Mouse (Mus musculus) layer of hippocampus, adult 2 months (tissue): ENCODE results near the gene Txnip. TPM values are rescaled to one million over a fixed set of nuclear protein-coding genes. Genes with fewer than 3 reads are reported as not detected.
"Not testable (repeated sequence)": the region's sequence is repeated elsewhere in the genome, so short reads cannot be mapped to it uniquely, and the experiment has no call there.

ENCODE experiments used
- DNase-seq, 2 experiments: peaks; one replicate each; pipeline ENCODE4 v3.0.0; 2022; ENCODE audit warnings: low spot score in 2 of 2
- H3K27ac ChIP-seq: fragments of 200-600 bp; 2 replicates; pipeline ENCODE4 v1.8.1; 2022
- H3K4me3 ChIP-seq: fragments of 200-600 bp; 2 replicates; pipeline ENCODE4 v1.8.1; 2022; ENCODE audit warnings: mild to moderate bottlenecking
- CTCF ChIP-seq: fragments of 200-600 bp; conservative IDR thresholded peaks from 2 replicates; pipeline ENCODE4 v1.8.1; 2022; ENCODE audit warnings: antibody characterized with exemption, mild to moderate bottlenecking, moderate library complexity
- long read RNA-seq, 2 experiments: library from polyadenylated mRNA; stranded (forward); transcript quantifications; one replicate each; pipeline ENCODE4 v2.0.0; 2021; ENCODE audit warnings: borderline mapping rate in 2 of 2
- total RNA-seq, 2 experiments: library from RNA; stranded (reverse); gene quantifications; 2 replicates each; pipeline ENCODE4 v1.2.3; 2021

The Txnip gene
- 10 to 100 TPM; 22.6 to 36.4 TPM for total RNA-seq
- long read RNA-seq, experiment 1, partial matches to known transcripts, result 0 of 2 reads
- long read RNA-seq, experiment 1, other reads (novel, unspliced or antisense), result 0 of 2 reads
- long read RNA-seq, experiment 2, partial matches to known transcripts, result 1 of 3 reads
- long read RNA-seq, experiment 2, other reads (novel, unspliced or antisense), result 0 of 3 reads

DNA sequence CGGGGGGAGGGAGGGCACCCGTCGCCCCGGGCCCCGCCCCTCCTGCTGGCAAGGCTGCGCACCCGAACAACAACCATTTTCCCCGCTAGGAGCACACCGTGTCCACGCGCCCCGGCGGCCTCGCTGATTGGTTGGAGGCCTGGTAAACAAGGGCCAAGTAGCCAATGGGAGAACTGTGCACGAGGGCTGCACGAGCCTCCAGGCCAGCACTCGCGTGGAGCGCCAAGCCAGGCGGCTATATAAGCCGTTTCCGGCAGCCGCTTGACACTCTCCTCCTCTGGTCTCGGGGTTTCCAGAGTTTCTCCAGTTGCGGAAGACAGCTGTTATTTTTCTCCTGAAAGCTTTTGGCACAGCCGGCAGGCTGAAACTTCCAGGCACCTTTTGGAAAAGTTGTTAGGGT lies at the start of gene Txnip:
Txnip (plus strand) TSS at position 264 of the 400 bp plus-strand sequence.
- TF ChIP-seq CTCF, result peak; percentile 78
- peak; percentile 93 to 95 for DNase-seq
- H3K27ac ChIP-seq, result peak within 1 kb of the TSS; percentile 82
- H3K4me3 ChIP-seq, result peak within 1 kb of the TSS; percentile 66

DNA sequence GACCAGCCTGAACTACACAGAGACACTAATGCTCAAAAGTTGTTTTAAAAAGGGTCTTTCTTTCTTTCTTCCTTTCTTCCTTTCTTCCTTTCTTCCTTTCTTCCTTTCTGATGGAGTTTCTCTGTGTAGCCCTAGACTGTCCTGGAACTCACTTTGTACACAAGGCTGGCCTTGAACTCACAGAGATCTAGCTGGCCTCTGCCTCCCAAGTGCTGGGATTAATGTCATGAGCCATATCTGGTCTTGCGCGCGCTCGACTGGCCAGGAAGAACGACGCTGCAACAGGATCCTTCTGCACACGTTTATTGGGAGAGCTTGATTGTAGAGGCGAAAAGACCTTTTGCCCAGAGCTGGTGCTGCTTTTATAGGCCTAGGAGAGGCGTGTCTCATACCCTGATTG lies 49.8 kb upstream of the Txnip start:
- not testable (repeated sequence) for H3K4me3 ChIP-seq, DNase-seq

DNA sequence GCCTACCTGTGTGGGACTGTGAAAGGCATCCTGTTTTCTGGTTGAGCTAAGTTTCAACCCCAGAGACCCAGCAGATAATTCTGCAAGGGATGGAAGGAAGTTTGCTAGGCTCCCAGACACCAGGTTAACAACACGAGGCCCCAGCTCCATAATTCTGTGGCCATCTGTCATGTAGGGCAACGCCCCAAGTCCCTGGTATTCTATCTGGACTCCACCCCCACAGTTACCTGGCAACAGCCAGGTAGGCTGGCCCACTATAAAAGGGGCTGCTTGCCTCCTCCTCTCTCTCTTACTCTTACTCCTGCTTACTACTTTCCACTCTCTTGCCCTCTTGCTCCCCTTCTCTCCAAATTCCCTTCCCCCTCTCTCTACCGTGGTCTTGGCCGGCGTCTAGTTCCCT lies 37.6 kb upstream of the Txnip start:
- no peak for TF ChIP-seq CTCF
- Histone ChIP-seq H3K27ac (no peak overlapping the region), H3K4me3 (no peak overlapping the region)
- no peak for DNase-seq

More for the DNA sequence above, 49.8 kb upstream of the Txnip start:
- not testable (repeated sequence) for H3K27ac ChIP-seq

DNA sequence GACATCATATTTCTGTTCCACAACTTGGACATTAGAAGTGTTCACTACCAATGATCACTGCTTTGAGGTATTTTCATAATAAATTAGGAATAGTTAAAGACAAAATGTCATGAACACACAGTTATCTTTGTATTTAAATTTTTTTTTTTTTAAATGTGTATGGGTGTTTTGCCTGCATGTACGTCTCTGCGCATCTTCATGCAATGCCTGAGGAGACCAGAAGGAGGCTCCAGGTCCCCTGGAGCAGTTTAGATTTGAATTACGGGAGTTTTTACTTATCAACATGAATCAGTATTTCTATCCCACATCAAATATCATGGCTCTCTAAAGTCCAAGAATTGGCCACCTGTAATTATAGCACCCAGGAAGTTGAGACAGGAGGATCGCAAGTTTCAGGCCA lies 35.6 kb upstream of the Txnip start:
- Histone ChIP-seq H3K4me3 (no peak overlapping the region), H3K27ac (no peak overlapping the region)
- no peak for DNase-seq
- peak; percentile 75 for TF ChIP-seq CTCF

DNA sequence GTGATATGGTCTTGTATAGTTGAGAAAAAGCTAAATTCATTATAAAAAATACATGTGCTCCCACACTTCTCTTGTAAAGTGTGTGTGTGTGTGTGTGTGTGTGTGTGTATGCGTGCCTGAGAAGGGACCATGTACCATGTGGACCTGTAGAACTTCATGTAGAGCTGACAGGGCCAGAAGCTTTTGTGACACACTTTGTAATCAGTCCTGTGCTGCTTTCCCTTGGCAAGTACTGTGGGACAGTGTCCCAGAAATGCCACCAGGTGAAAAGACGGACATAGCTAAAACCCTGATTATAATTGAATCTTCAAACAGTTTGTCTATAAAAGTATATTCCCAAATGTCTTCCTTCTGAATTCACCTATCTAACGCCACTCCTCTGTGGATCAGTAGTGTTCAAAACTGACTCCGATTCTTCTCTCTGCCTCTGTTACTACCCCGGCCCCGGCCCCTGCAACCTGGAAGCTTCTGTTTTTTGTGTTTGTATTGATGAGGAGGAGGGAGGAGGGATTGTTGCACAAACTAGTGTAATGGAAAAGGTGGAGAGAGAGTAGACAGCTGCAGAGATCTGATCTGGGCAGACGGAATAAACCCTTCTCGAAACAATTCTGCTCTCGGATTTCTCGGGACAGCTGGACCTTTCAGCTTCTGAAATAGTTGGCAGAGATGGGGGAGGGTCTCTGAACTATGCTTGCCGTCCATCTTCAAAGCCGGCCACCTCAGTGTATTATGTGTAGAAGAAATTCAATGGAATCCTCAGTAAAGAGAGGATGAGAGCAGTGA lies 33.5 kb upstream of the Txnip start:
- no peak overlapping the region for H3K27ac ChIP-seq
- TF ChIP-seq CTCF, result no peak
- DNase-seq, result no peak
- H3K4me3 ChIP-seq, result no peak overlapping the region

DNA sequence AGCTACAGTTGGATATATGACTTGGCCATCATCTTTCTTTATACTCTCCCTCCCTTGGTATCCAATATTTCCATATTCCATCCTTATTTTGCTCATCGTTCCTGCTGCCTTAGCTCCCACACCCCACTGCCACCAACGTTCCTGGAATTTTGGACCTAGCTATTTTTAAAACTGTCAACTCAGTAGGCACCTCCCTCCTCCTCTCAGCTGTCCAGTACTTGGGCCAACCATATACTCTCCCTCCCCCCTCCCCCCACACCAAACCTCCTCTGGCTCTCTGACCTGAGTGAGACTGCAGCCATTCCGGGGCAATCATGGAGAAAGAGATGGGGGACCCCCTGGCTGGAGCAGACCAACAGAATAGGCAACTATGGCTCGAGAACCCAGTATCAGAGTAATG lies 32.8 kb upstream of the Txnip start, which contains the start of gene Hfe2:
Hfe2 (plus strand) TSS at position 259 of the 400 bp plus-strand sequence.
- no peak for DNase-seq
- H3K4me3 ChIP-seq, result no peak within 1 kb of the TSS
- TF ChIP-seq CTCF, result no peak

DNA sequence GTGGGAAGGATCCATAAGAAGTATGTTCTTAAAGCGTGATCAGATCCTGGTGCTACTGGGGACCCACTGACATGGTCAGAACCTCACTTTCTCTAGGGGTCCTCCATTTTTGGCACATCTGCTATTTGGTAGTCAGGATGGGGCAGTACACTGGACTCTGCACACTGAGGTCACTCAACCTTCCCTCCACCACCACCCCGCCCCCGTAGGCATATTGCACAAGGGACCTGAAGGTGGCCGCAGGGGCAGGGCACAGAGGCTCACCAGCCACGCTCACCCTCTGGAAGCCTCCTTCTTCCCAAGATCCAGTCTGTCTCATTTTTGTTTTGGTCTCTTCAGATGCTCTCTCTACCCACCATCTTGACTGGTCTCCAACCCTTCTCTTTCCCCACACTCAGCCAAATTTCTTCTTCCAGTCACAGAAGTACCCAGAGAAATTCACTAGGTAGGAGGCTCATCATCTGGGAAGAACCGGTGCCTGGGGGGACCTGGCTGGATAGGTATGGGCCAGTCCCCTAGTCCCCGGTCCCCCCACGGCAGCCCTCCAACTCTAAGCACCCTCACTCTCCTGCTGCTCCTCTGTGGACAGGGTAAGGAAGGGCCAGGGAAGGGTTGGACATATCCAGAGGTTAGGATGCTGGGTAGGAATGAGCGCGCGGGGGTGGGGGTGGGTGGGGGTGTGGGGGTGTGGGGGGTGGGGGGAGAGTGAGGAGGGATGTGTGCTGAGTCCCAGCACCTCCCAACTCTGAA lies 31.6 kb upstream of the Txnip start:
- no peak for TF ChIP-seq CTCF
- Histone ChIP-seq H3K27ac (no peak overlapping the region), H3K4me3 (no peak overlapping the region)

More for the DNA sequence above, 32.8 kb upstream of the Txnip start, which contains the start of gene Hfe2:
- no peak within 1 kb of the TSS for H3K27ac ChIP-seq

DNA sequence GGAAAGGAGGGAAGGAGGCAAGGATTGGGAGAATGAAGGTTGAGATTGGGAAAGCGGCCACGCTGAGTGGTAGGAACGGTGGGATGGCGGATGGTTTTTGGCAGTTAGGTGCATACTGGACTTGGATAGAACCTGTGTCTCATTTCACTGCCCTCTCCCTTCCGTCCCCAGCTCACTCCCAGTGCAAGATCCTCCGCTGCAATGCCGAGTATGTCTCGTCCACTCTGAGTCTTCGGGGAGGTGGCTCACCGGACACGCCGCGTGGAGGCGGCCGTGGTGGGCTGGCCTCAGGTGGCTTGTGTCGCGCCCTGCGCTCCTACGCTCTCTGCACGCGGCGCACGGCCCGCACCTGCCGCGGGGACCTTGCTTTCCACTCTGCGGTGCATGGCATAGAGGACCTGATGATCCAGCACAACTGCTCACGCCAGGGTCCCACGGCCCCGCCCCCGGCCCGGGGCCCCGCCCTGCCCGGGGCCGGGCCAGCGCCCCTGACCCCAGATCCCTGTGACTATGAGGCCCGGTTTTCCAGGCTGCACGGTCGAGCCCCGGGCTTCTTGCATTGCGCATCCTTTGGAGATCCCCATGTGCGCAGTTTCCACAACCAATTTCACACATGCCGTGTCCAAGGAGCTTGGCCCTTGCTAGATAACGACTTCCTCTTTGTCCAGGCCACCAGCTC lies 30.8 kb upstream of the Txnip start:
- Histone ChIP-seq H3K4me3 (peak overlapping the region; percentile 51), H3K27ac (no peak overlapping the region)
- no peak for DNase-seq
- TF ChIP-seq CTCF, result no peak

More for the DNA sequence above, 31.6 kb upstream of the Txnip start:
- DNase-seq, result no peak

DNA sequence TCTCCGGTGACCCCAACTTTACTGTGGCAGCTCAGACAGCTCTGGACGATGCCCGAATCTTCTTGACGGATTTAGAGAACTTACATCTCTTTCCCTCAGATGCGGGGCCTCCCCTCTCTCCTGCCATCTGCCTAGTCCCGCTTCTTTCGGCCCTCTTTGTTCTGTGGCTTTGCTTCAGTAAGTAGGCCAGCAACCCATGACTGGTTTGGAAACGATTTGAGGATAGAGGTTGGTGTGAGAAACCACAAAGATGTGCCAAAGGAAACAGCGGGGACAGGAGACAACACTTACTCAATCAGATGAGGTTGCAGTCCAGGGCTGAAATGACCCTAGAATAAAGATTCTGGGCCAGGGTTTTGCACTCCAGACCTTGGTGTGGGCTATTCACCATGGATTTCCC lies 29.3 kb upstream of the Txnip start:
- no peak for TF ChIP-seq CTCF
- no peak overlapping the region for H3K4me3 ChIP-seq
- no peak for DNase-seq

DNA sequence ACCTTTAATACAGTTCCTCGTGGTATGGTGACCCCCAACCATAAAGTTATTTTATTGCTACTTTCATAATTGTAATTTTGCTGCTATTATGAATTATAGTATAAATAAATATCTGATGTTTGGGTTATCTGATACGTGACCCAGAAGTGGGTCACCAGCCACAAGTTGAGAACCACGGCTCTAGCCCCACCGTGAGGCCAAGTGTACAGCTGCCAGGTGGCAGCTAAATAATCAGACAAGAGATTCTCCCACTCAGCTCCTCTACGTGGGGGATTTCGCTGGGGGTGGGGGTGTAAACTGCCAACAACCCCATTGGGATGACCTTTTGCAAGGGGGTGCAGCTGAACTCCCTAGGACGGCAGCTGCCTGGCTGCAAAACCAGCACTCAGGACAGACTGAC lies 25.7 kb upstream of the Txnip start:
- H3K4me3 ChIP-seq, result no peak overlapping the region
- TF ChIP-seq CTCF, result no peak
- no peak overlapping the region for H3K27ac ChIP-seq
- DNase-seq, result no peak

More for the DNA sequence above, 29.3 kb upstream of the Txnip start:
- H3K27ac ChIP-seq, result no peak overlapping the region

DNA sequence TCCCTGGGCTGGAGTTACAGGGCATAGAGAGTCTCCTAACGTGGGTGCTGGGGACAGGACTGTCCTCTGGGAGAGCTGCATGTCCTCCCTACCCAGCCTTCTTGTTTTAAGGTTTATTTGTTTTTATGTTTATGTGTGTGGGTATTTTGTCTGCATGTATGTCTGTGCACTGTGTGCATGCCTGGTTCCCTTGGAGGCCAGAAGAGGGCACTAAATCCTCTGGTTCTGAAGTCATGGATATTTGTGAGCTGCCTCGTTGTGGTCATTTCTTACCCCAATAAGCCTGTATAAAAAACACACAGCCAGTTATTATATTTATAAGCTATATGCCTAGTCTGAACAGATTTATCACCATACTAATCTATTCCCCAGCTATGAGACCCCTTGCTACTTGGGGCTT lies 23.5 kb upstream of the Txnip start:
- TF ChIP-seq CTCF, result peak; percentile 38; the same call in 1 of the 2 replicates
- Histone ChIP-seq H3K27ac (no peak overlapping the region), H3K4me3 (no peak overlapping the region)
- DNase-seq, result no peak

DNA sequence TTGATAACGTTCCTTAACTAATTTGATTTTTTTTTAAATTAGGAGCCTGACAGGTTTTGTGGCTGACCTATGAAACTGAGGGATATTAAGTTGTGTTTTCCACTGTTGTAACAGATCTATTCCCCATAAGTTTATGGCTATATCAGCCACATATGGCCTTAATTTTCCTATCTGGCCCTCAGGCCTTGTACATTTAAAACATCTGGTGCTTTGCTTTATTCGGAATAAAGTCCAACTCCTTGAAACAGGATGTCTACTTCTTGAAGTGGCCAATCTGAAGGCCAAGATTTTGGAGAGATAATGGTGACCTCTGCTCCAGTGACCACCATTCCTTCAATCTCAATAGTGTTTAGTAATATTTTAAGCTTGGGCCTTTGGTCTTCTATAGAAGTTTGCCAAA lies 18.4 kb upstream of the Txnip start:
- H3K4me3 ChIP-seq, result no peak overlapping the region
- no peak overlapping the region for H3K27ac ChIP-seq
- no peak for DNase-seq
- TF ChIP-seq CTCF, result no peak

DNA sequence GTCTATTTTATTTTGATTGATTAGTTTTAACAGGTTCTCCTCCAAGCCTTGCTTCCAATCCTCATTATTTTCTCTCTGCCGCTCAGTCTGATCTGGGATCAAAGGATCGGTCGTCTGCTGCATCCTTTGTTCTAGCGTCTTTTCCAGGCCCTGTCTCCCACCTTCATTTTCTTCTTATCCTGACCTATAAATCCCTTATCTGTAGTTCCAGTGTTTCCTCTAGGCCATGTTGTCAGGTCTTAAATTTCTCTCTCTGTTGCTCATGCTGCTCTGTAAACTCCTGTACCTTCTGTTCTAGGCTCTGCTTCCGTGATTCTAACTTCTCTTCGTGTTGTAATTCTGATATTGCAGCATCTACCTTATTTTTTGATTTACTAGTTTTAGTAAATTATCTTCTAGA lies 17.0 kb upstream of the Txnip start:
- no peak overlapping the region for H3K4me3 ChIP-seq
- no peak overlapping the region for H3K27ac ChIP-seq
- no peak for TF ChIP-seq CTCF
- DNase-seq, result no peak
